Mouse (Mus musculus): ENCODE measurements around the gene Fam110a. TPM values are rescaled to one million over a fixed set of nuclear protein-coding genes. Genes with fewer than 3 reads are reported as not detected.
A peak's percentile ranks its signal among the peaks of the same experiment; 100 is the strongest.

Fam110a gene
- polyA plus RNA-seq, 1 experiment from 2014 or later = 85.6 TPM

GRCm38 (mm10) chr2:152012222-152012621 lies 32.2 kb upstream of the Fam110a start:
- ATAC-seq (replicated peaks; ENCODE audit: low FRiP score) (no peak), DNase-seq (ENCODE audit: low spot score) (no peak)
- 89% methylated on average over 4 of the region's 4 CpGs for WGBS
- H3K4me2 ChIP-seq (ENCODE audit: low read depth, low read length, severe bottlenecking) = no peak overlapping the region
- H3K4me1 ChIP-seq (replicated peaks; ENCODE audit: control insufficient read depth, insufficient read depth, low read length) = no peaks in the 10 kb centered on the region
- H3K27ac ChIP-seq (ENCODE audit: low read depth, low read length) = no peak overlapping the region
- H3K4me3 ChIP-seq (ENCODE audit: low read depth, low read length) = no peak overlapping the region
- no peaks in the 10 kb centered on the region for H3K27me3 ChIP-seq (ENCODE audit: control insufficient read depth, insufficient read depth, low read length)
- no peaks in the 10 kb centered on the region for H3K9me3 ChIP-seq (ENCODE audit: control insufficient read depth, low read length)
- H3K9ac ChIP-seq (ENCODE audit: low read length) = no peak overlapping the region
- H3K36me3 ChIP-seq (ENCODE audit: control insufficient read depth, insufficient read depth, low read length) = no peaks in the 10 kb centered on the region

- H3K27me3 ChIP-seq (ENCODE audit: control insufficient read depth, insufficient read depth, low read length) = no peaks in the 10 kb centered on the region
- no peaks in the 10 kb centered on the region for H3K4me1 ChIP-seq (replicated peaks; ENCODE audit: control insufficient read depth, insufficient read depth, low read length)
- DNase-seq (ENCODE audit: low spot score) = no peak
- H3K4me2 ChIP-seq (ENCODE audit: low read depth, low read length, severe bottlenecking) = no peak overlapping the region
- WGBS = 22% methylated on average over 2 of the region's 2 CpGs
- no peak overlapping the region for H3K27ac ChIP-seq (ENCODE audit: low read depth, low read length)
- no peaks in the 10 kb centered on the region for H3K9me3 ChIP-seq (ENCODE audit: control insufficient read depth, low read length)
- H3K36me3 ChIP-seq (ENCODE audit: control insufficient read depth, insufficient read depth, low read length) = no peaks in the 10 kb centered on the region
- ATAC-seq (replicated peaks; ENCODE audit: low FRiP score) = 0 out of 2 replicates have a peak, but pooled peaks have one; percentile 40
- H3K9ac ChIP-seq (ENCODE audit: low read length) = no peak overlapping the region
- H3K4me3 ChIP-seq (ENCODE audit: low read depth, low read length) = no peak overlapping the region
Measured at GRCm38 (mm10) chr2:152011724-152012123, 31.7 kb upstream of the Fam110a start.

GRCm38 (mm10) chr2:152010661-152011060 lies 30.6 kb upstream of the Fam110a start:
- H3K36me3 ChIP-seq (ENCODE audit: control insufficient read depth, insufficient read depth, low read length) = no peaks in the 10 kb centered on the region
- no peaks in the 10 kb centered on the region for H3K27me3 ChIP-seq (ENCODE audit: control insufficient read depth, insufficient read depth, low read length)
- H3K4me2 ChIP-seq (ENCODE audit: low read depth, low read length, severe bottlenecking) = no peak overlapping the region
- H3K4me3 ChIP-seq (ENCODE audit: low read depth, low read length) = no peak overlapping the region
- ATAC-seq (replicated peaks; ENCODE audit: low FRiP score) = no peak
- WGBS = 91% methylated on average over 7 of the region's 7 CpGs
- no peaks in the 10 kb centered on the region for H3K9me3 ChIP-seq (ENCODE audit: control insufficient read depth, low read length)
- DNase-seq (ENCODE audit: low spot score) = no peak
- H3K9ac ChIP-seq (ENCODE audit: low read length) = no peak overlapping the region
- H3K4me1 ChIP-seq (replicated peaks; ENCODE audit: control insufficient read depth, insufficient read depth, low read length) = no peaks in the 10 kb centered on the region
- no peak overlapping the region for H3K27ac ChIP-seq (ENCODE audit: low read depth, low read length)

DNA sequence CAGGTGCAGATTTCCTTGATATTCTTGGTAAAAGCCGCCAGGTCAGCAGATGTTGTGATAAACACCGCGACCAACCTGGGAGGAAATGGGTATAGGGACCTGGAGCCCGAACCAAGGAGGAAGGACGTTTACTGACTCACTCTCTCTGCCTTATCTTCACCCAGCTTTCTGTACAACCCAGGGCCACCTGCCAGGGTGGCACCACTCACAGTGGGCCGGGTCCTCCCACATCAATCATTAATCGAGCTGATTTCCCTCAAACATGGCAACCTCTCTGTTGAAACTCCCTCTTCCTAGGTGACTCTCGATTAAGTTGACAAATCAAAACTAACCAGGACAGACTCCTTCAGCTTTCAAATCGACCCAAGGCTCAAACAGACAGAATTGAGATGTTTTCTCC lies 30.2 kb upstream of the Fam110a start:
- Histone ChIP-seq H3K27me3 (ENCODE audit: control insufficient read depth, insufficient read depth, low read length) (no peaks in the 10 kb centered on the region), H3K4me1 (replicated peaks; ENCODE audit: control insufficient read depth, insufficient read depth, low read length) (no peaks in the 10 kb centered on the region), H3K4me3 (ENCODE audit: low read depth, low read length) (no peak overlapping the region), H3K36me3 (ENCODE audit: control insufficient read depth, insufficient read depth, low read length) (no peaks in the 10 kb centered on the region), H3K9ac (ENCODE audit: low read length) (no peak overlapping the region), H3K27ac (ENCODE audit: low read depth, low read length) (no peak overlapping the region), H3K9me3 (ENCODE audit: control insufficient read depth, low read length) (no peaks in the 10 kb centered on the region), H3K4me2 (ENCODE audit: low read depth, low read length, severe bottlenecking) (no peak overlapping the region)
- no peak for ATAC-seq (replicated peaks; ENCODE audit: low FRiP score)
- WGBS = 83% methylated on average over 9 of the region's 9 CpGs
- no peak for DNase-seq (ENCODE audit: low spot score)

DNA sequence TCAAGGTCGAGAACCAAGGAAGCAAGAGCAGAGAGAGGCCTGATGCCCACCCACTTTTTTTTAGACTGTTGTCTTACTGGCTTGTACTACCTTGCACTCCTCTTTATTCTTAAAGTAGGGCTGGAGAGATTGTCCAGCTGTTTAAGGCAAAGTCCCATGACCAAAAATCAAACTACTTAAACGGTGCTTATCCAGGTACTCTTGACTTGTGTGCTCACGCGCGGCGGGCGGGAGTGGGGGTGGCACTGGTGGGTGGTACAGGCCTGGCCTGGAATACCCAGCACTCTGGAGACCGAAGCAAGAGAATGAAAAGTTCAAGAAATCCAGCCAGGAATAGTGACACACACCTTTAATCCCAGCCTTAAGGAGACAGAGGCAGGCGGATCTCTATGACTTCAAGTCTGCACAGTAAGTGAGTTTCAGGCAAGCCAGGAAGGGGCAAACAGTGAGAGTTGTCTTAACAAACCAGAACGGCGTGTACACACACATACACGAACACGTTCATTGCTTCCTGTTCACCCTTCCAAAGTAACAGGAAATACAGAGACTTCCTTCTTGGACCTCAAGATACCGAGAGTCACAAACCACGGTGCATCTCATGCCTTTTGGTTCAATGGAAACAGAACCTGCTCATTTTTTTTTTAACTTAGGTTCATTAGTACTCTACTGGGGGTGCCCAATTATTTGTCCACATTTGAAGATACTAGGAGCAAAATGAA lies 29.2 kb upstream of the Fam110a start:
- Histone ChIP-seq H3K4me2 (ENCODE audit: low read depth, low read length, severe bottlenecking) (no peak overlapping the region), H3K4me3 (ENCODE audit: low read depth, low read length) (no peak overlapping the region), H3K27ac (ENCODE audit: low read depth, low read length) (no peak overlapping the region), H3K36me3 (ENCODE audit: control insufficient read depth, insufficient read depth, low read length) (no peaks in the 10 kb centered on the region), H3K9me3 (ENCODE audit: control insufficient read depth, low read length) (no peaks in the 10 kb centered on the region), H3K4me1 (replicated peaks; ENCODE audit: control insufficient read depth, insufficient read depth, low read length) (no peaks in the 10 kb centered on the region), H3K27me3 (ENCODE audit: control insufficient read depth, insufficient read depth, low read length) (no peaks in the 10 kb centered on the region), H3K9ac (ENCODE audit: low read length) (no peak overlapping the region)
- DNase-seq (ENCODE audit: low spot score) (no peak), ATAC-seq (replicated peaks; ENCODE audit: low FRiP score) (no peak)
- WGBS = 95% methylated on average over 15 of the region's 15 CpGs

DNA sequence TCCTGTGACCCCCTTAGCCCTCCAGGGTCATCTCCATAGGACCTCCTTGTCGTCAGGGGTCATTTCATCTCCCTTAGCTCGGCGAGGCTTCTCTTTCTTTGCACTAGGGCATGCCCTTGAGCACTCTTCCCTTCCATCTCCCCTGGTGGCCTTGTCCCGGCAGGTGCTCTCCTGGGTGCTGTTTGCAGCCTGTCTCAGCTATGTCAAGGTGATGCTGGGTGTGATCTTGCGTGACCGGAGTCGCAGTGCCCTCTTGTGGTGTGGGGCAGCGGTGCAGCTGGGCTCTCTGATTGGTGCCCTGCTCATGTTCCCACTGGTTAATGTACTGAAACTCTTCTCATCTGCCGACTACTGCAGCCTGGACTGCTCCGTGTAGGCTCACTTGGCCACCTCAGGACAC lies 27.8 kb upstream of the Fam110a start:
- Histone ChIP-seq H3K9me3 (ENCODE audit: control insufficient read depth, low read length) (no peaks in the 10 kb centered on the region), H3K4me3 (ENCODE audit: low read depth, low read length) (no peak overlapping the region), H3K4me1 (replicated peaks; ENCODE audit: control insufficient read depth, insufficient read depth, low read length) (no peaks in the 10 kb centered on the region), H3K27ac (ENCODE audit: low read depth, low read length) (no peak overlapping the region), H3K27me3 (ENCODE audit: control insufficient read depth, insufficient read depth, low read length) (0 out of 2 replicates have a peak, but pooled peaks cover 2% of the 10 kb centered on the region), H3K36me3 (ENCODE audit: control insufficient read depth, insufficient read depth, low read length) (no peaks in the 10 kb centered on the region), H3K4me2 (ENCODE audit: low read depth, low read length, severe bottlenecking) (no peak overlapping the region), H3K9ac (ENCODE audit: low read length) (no peak overlapping the region)
- DNase-seq (ENCODE audit: low spot score) = peak; percentile 65
- 62% methylated on average over 10 of the region's 10 CpGs for WGBS
- ATAC-seq (replicated peaks; ENCODE audit: low FRiP score) = no peak

GRCm38 (mm10) chr2:152002529-152002928 lies 22.5 kb upstream of the Fam110a start:
- 78% methylated on average over 6 of the region's 6 CpGs for WGBS
- Histone ChIP-seq H3K4me1 (replicated peaks; ENCODE audit: control insufficient read depth, insufficient read depth, low read length) (0 out of 2 replicates have a peak, but pooled peaks cover 3% of the 10 kb centered on the region), H3K4me2 (ENCODE audit: low read depth, low read length, severe bottlenecking) (no peak overlapping the region), H3K9me3 (ENCODE audit: control insufficient read depth, low read length) (no peaks in the 10 kb centered on the region), H3K27ac (ENCODE audit: low read depth, low read length) (no peak overlapping the region), H3K4me3 (ENCODE audit: low read depth, low read length) (no peak overlapping the region), H3K36me3 (ENCODE audit: control insufficient read depth, insufficient read depth, low read length) (no peaks in the 10 kb centered on the region), H3K9ac (ENCODE audit: low read length) (no peak overlapping the region), H3K27me3 (ENCODE audit: control insufficient read depth, insufficient read depth, low read length) (peaks cover 15% of the 10 kb centered on the region; the same call in 1 of the 2 replicates)
- ATAC-seq (replicated peaks; ENCODE audit: low FRiP score) (no peak), DNase-seq (ENCODE audit: low spot score) (no peak)

GRCm38 (mm10) chr2:152000735-152001134 lies 20.7 kb upstream of the Fam110a start:
- Histone ChIP-seq H3K27ac (ENCODE audit: low read depth, low read length) (no peak overlapping the region), H3K4me2 (ENCODE audit: low read depth, low read length, severe bottlenecking) (no peak overlapping the region), H3K4me3 (ENCODE audit: low read depth, low read length) (no peak overlapping the region), H3K9ac (ENCODE audit: low read length) (no peak overlapping the region), H3K9me3 (ENCODE audit: control insufficient read depth, low read length) (no peaks in the 10 kb centered on the region), H3K36me3 (ENCODE audit: control insufficient read depth, insufficient read depth, low read length) (no peaks in the 10 kb centered on the region), H3K27me3 (ENCODE audit: control insufficient read depth, insufficient read depth, low read length) (peaks cover 30% of the 10 kb centered on the region), H3K4me1 (replicated peaks; ENCODE audit: control insufficient read depth, insufficient read depth, low read length) (peaks cover 5% of the 10 kb centered on the region; the same call in 1 of the 2 replicates)
- no peak for DNase-seq (ENCODE audit: low spot score)
- 61% methylated on average over 6 of the region's 6 CpGs for WGBS
- ATAC-seq (replicated peaks; ENCODE audit: low FRiP score) = no peak

DNA sequence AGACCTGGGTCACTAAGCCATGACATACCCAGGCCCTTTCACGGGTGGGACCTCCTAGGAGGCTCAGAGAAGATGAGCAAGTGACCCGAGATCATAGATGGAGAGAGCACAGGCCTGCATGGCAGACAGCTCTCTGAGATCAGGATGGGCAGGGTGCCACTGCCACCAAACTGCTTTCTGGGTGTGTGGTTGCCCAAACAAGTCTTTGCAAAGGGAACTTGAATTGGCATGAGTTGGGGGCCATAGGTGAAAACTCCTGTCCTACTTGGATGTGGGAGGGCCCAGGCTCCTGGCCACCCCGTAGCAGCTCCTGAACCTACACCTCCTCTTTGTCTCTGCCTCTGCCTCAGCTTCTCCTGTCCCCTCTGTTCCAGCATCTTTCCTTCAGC lies 20.3 kb upstream of the Fam110a start:
- H3K4me1 ChIP-seq (replicated peaks; ENCODE audit: control insufficient read depth, insufficient read depth, low read length) = peaks cover 5% of the 10 kb centered on the region; the same call in 1 of the 2 replicates
- ATAC-seq (replicated peaks; ENCODE audit: low FRiP score) (no peak), DNase-seq (ENCODE audit: low spot score) (no peak)
- 47% methylated on average over 3 of the region's 3 CpGs for WGBS
- no peak overlapping the region for H3K27ac ChIP-seq (ENCODE audit: low read depth, low read length)
- H3K4me3 ChIP-seq (ENCODE audit: low read depth, low read length) = no peak overlapping the region
- no peaks in the 10 kb centered on the region for H3K36me3 ChIP-seq (ENCODE audit: control insufficient read depth, insufficient read depth, low read length)
- H3K27me3 ChIP-seq (ENCODE audit: control insufficient read depth, insufficient read depth, low read length) = peaks cover 32% of the 10 kb centered on the region
- no peaks in the 10 kb centered on the region for H3K9me3 ChIP-seq (ENCODE audit: control insufficient read depth, low read length)
- no peak overlapping the region for H3K9ac ChIP-seq (ENCODE audit: low read length)
- no peak overlapping the region for H3K4me2 ChIP-seq (ENCODE audit: low read depth, low read length, severe bottlenecking)
